Mouse (Mus musculus): Measurements from ENCODE around the gene Mtss1l. TPM values are rescaled to one million over a fixed set of nuclear protein-coding genes. Genes with fewer than 3 reads are reported as not detected.

The Mtss1l gene
- polyA plus RNA-seq, 1 experiment = 23.0 TPM

GRCm38 (mm10) chr8:110698098-110698497 is 23.2 kb upstream of the Mtss1l start:
- Histone ChIP-seq H3K4me1 (ENCODE audit: control insufficient read depth, insufficient read depth, low read length) (no peaks in the 10 kb centered on the region), H3K4me3 (ENCODE audit: insufficient read depth, low read depth, low read length) (no peak overlapping the region), H3K27me3 (replicated peaks; ENCODE audit: control insufficient read depth, insufficient read depth, low read length) (no peaks in the 10 kb centered on the region), H3K27ac (ENCODE audit: insufficient read depth, low read depth, low read length) (no peak overlapping the region), H3K36me3 (ENCODE audit: control insufficient read depth, insufficient read depth, low read length) (no peaks in the 10 kb centered on the region)
- DNase-seq = no peak
- TF ChIP-seq CTCF (conservative IDR thresholded peaks at IDR 0.05; ENCODE audit: insufficient read depth, insufficient read length, low read depth, low read length) (no peak), POLR2A (IDR thresholded peaks at IDR 0.05; ENCODE audit: low read depth, low read length) (no peak)
- WGBS = 71% methylated on average over 1 of the region's 1 CpGs

DNA sequence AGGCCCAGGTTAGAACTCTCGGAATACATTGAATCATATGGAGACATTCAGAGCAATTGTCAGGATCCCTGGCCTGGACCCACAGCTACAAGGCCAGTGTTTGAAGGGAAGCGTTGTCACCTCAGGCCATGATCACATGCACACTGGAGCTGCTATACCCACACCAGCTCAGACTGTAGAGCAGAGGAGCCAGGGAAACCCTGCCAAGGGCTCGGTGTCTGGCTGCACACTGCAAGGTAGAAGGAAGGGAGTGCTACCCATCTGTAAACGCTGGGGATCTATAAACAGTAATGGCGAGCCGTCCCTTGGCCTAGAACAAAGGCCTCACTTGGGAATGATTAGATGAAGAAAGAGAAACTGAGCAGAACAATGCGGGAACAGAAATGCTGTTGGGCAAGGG is 21.8 kb upstream of the Mtss1l start:
- no peaks in the 10 kb centered on the region for H3K4me1 ChIP-seq (ENCODE audit: control insufficient read depth, insufficient read depth, low read length)
- no peaks in the 10 kb centered on the region for H3K27me3 ChIP-seq (replicated peaks; ENCODE audit: control insufficient read depth, insufficient read depth, low read length)
- DNase-seq = no peak
- H3K27ac ChIP-seq (ENCODE audit: insufficient read depth, low read depth, low read length) = no peak overlapping the region
- 90% methylated on average over 7 of the region's 7 CpGs for WGBS
- H3K4me3 ChIP-seq (ENCODE audit: insufficient read depth, low read depth, low read length) = no peak overlapping the region
- TF ChIP-seq POLR2A (IDR thresholded peaks at IDR 0.05; ENCODE audit: low read depth, low read length) (no peak), CTCF (conservative IDR thresholded peaks at IDR 0.05; ENCODE audit: insufficient read depth, insufficient read length, low read depth, low read length) (no peak)
- H3K36me3 ChIP-seq (ENCODE audit: control insufficient read depth, insufficient read depth, low read length) = no peaks in the 10 kb centered on the region

GRCm38 (mm10) chr8:110700561-110700960 is 20.7 kb upstream of the Mtss1l start:
- WGBS = 82% methylated on average over 2 of the region's 2 CpGs
- no peaks in the 10 kb centered on the region for H3K4me1 ChIP-seq (ENCODE audit: control insufficient read depth, insufficient read depth, low read length)
- H3K27me3 ChIP-seq (replicated peaks; ENCODE audit: control insufficient read depth, insufficient read depth, low read length) = no peaks in the 10 kb centered on the region
- TF ChIP-seq POLR2A (IDR thresholded peaks at IDR 0.05; ENCODE audit: low read depth, low read length) (no peak), CTCF (conservative IDR thresholded peaks at IDR 0.05; ENCODE audit: insufficient read depth, insufficient read length, low read depth, low read length) (no peak)
- no peaks in the 10 kb centered on the region for H3K36me3 ChIP-seq (ENCODE audit: control insufficient read depth, insufficient read depth, low read length)
- H3K4me3 ChIP-seq (ENCODE audit: insufficient read depth, low read depth, low read length) = no peak overlapping the region
- no peak for DNase-seq
- no peak overlapping the region for H3K27ac ChIP-seq (ENCODE audit: insufficient read depth, low read depth, low read length)

GRCm38 (mm10) chr8:110702636-110703459 is 18.4 kb upstream of the Mtss1l start:
- WGBS = 42% methylated on average over 9 of the region's 9 CpGs
- DNase-seq = peak; percentile 38
- H3K4me1 ChIP-seq (ENCODE audit: control insufficient read depth, insufficient read depth, low read length) = no peaks in the 10 kb centered on the region
- no peak overlapping the region for H3K4me3 ChIP-seq (ENCODE audit: insufficient read depth, low read depth, low read length)
- no peaks in the 10 kb centered on the region for H3K27me3 ChIP-seq (replicated peaks; ENCODE audit: control insufficient read depth, insufficient read depth, low read length)
- no peak overlapping the region for H3K27ac ChIP-seq (ENCODE audit: insufficient read depth, low read depth, low read length)
- H3K36me3 ChIP-seq (ENCODE audit: control insufficient read depth, insufficient read depth, low read length) = no peaks in the 10 kb centered on the region
- TF ChIP-seq POLR2A (IDR thresholded peaks at IDR 0.05; ENCODE audit: low read depth, low read length) (no peak), CTCF (conservative IDR thresholded peaks at IDR 0.05; ENCODE audit: insufficient read depth, insufficient read length, low read depth, low read length) (no peak)

- Histone ChIP-seq H3K27me3 (replicated peaks; ENCODE audit: control insufficient read depth, insufficient read depth, low read length) (no peaks in the 10 kb centered on the region), H3K36me3 (ENCODE audit: control insufficient read depth, insufficient read depth, low read length) (no peaks in the 10 kb centered on the region), H3K4me3 (ENCODE audit: insufficient read depth, low read depth, low read length) (no peak overlapping the region), H3K27ac (ENCODE audit: insufficient read depth, low read depth, low read length) (no peak overlapping the region), H3K4me1 (ENCODE audit: control insufficient read depth, insufficient read depth, low read length) (no peaks in the 10 kb centered on the region)
- TF ChIP-seq CTCF (conservative IDR thresholded peaks at IDR 0.05; ENCODE audit: insufficient read depth, insufficient read length, low read depth, low read length) = no peak
- TF ChIP-seq POLR2A (IDR thresholded peaks at IDR 0.05; ENCODE audit: low read depth, low read length) = no peak
- 55% methylated on average over 9 of the region's 9 CpGs for WGBS
- no peak for DNase-seq
These were observed 17.7 kb upstream of the Mtss1l start for GRCm38 (mm10) chr8:110703460-110704061.

- 76% methylated on average over 3 of the region's 3 CpGs for WGBS
- no peaks in the 10 kb centered on the region for H3K4me1 ChIP-seq (ENCODE audit: control insufficient read depth, insufficient read depth, low read length)
- TF ChIP-seq CTCF (conservative IDR thresholded peaks at IDR 0.05; ENCODE audit: insufficient read depth, insufficient read length, low read depth, low read length) (no peak), POLR2A (IDR thresholded peaks at IDR 0.05; ENCODE audit: low read depth, low read length) (no peak)
- no peak overlapping the region for H3K4me3 ChIP-seq (ENCODE audit: insufficient read depth, low read depth, low read length)
- H3K27ac ChIP-seq (ENCODE audit: insufficient read depth, low read depth, low read length) = no peak overlapping the region
- no peaks in the 10 kb centered on the region for H3K36me3 ChIP-seq (ENCODE audit: control insufficient read depth, insufficient read depth, low read length)
- no peak for DNase-seq
- no peaks in the 10 kb centered on the region for H3K27me3 ChIP-seq (replicated peaks; ENCODE audit: control insufficient read depth, insufficient read depth, low read length)
These were observed 17.2 kb upstream of the Mtss1l start for GRCm38 (mm10) chr8:110704103-110704502.

Measured in kidney, adult 2 months (tissue).